Mouse (Mus musculus) limb, embryonic 11.5 days (tissue): ENCODE results near the gene Bicral. TPM values are rescaled to one million over a fixed set of nuclear protein-coding genes. Genes with fewer than 3 reads are reported as not detected.

Experiments
- ATAC-seq: fragments of 200-750 bp; cut with Nextera tagmentation; 2 replicates; pipeline ENCODE4 v1.8.0; 2017; ENCODE audit warnings: low read depth; ENCODE audit not compliant: insufficient number of reproducible peaks, low FRiP score, low TSS enrichment
- DNase-seq: peaks from one replicate; pipeline ENCODE4 v3.0.0-alpha.2; 2015; ENCODE audit warnings: low spot score
- H3K27ac ChIP-seq: fragments of 300-500 bp; sonication (generic); replicated peaks from 2 replicates; pipeline ENCODE4 v1.5.1; 2014; ENCODE audit warnings: low read depth, mild to moderate bottlenecking, low read length
- H3K27me3 ChIP-seq: fragments of 300-500 bp; sonication (generic); 2 replicates; pipeline ENCODE4 v1.6.1; 2014; ENCODE audit warnings: mild to moderate bottlenecking, low read length, mixed read lengths; ENCODE audit not compliant: control insufficient read depth, insufficient read depth
- H3K36me3 ChIP-seq: fragments of 300-500 bp; sonication (generic); 2 replicates; pipeline ENCODE4 v1.6.1; 2014; ENCODE audit warnings: mild to moderate bottlenecking, low read length, moderate library complexity, mixed read lengths; ENCODE audit not compliant: control insufficient read depth, insufficient read depth
- H3K4me1 ChIP-seq: fragments of 300-500 bp; sonication (generic); 2 replicates; pipeline ENCODE4 v1.6.1; 2014; ENCODE audit warnings: low read length, mixed read lengths; ENCODE audit not compliant: control insufficient read depth, insufficient read depth
- H3K4me2 ChIP-seq: fragments of 300-500 bp; sonication (generic); 2 replicates; pipeline ENCODE4 v1.6.1; 2014; ENCODE audit warnings: low read depth, mild to moderate bottlenecking, moderate library complexity; ENCODE audit not compliant: severe bottlenecking
- H3K4me3 ChIP-seq: fragments of 300-500 bp; sonication (generic); 2 replicates; pipeline ENCODE4 v1.5.1; 2014; ENCODE audit warnings: low read depth, low read length
- H3K9ac ChIP-seq: fragments of 300-500 bp; sonication (generic); 2 replicates; pipeline ENCODE4 v1.6.1; 2014; ENCODE audit warnings: mild to moderate bottlenecking, low read length
- H3K9me3 ChIP-seq: fragments of 300-500 bp; sonication (generic); 2 replicates; pipeline ENCODE4 v1.6.1; 2016; ENCODE audit warnings: low read length; ENCODE audit not compliant: control insufficient read depth
- WGBS: fragments of 180-500 bp; shearing (Covaris S2); extraction: QIAGEN DNeasy Blood & Tissue Kit; methylation state at CpG from one replicate; pipeline ENCODE4 v1.1.7; 2014; 5-methylcytosine and 5-hydroxymethylcytosine counted together
- polyA plus RNA-seq: library from polyadenylated mRNA; unstranded; fragments of >200 nt; fragmentation: Nextera tagmentation; extraction: Ambion mirVana; gene quantifications from 2 replicates; pipeline ENCODE4 v1.2.1, GENCODE M21; 2014

Bicral gene
- polyA plus RNA-seq, 1 experiment from 2014 or later = 4.6 TPM

DNA sequence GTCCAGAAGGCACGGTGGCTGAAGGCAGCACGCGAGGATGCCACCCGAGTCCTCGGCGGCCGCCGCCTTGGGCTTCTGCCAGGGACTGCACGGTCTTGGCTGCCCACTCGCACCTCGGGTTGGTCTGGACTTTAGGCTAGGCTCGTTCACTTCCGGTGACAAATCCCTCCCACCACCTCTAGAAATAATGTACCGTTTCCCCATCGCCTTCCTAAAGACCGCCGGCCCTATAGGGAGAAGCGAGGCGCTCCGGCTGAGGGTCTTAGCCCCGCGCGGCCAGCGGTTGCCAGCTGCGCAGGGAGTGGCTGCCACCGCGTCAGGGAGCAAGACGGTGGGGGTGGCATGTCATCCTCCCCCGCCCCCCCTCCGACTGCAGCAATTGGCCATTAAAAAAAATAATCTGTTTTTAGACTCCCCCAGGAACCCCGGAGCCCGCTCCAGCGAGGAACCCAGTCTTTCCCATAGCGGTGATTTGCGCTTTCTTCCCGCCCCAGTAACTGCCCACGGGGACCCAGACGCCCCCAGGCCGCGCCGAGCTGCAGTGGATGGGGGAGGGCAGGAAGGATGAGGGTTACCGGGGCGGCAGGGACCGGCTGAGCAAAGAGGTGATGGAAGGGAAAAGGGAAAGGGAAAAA lies 31.3 kb upstream of the Bicral start:
- Histone ChIP-seq H3K36me3 (peaks cover 7% of the 10 kb centered on the region; the same call in 1 of the 2 replicates), H3K9me3 (no peaks in the 10 kb centered on the region), H3K27me3 (no peaks in the 10 kb centered on the region), H3K4me2 (peak overlapping the region; percentile 88), H3K9ac (peak overlapping the region; percentile 76), H3K4me1 (peaks cover 23% of the 10 kb centered on the region), H3K4me3 (peak overlapping the region; percentile 92), H3K27ac (peak overlapping the region; percentile 97)
- WGBS = under 1% methylated on average over 44 of the region's 44 CpGs
- DNase-seq (peak; percentile 80), ATAC-seq (peak; percentile 75)

- peak overlapping the region; percentile 97 for H3K27ac ChIP-seq
- no peaks in the 10 kb centered on the region for H3K27me3 ChIP-seq
- DNase-seq (peak; percentile 55), ATAC-seq (no peak)
- no peaks in the 10 kb centered on the region for H3K9me3 ChIP-seq
- H3K9ac ChIP-seq = no peak overlapping the region; the same call in 1 of the 2 replicates
- peaks cover 4% of the 10 kb centered on the region; the same call in 1 of the 2 replicates for H3K36me3 ChIP-seq
- peaks cover 23% of the 10 kb centered on the region for H3K4me1 ChIP-seq
- peak overlapping the region; percentile 92 for H3K4me3 ChIP-seq
- WGBS = 33% methylated on average over 16 of the region's 16 CpGs
- H3K4me2 ChIP-seq = peak overlapping the region; percentile 88
Observed at GRCm38 (mm10) chr17:46888511-46889212, 30.4 kb upstream of the Bicral start.

- Histone ChIP-seq H3K9ac (no peak overlapping the region), H3K4me1 (0 out of 2 replicates have a peak, but pooled peaks cover 3% of the 10 kb centered on the region), H3K4me3 (no peak overlapping the region), H3K27me3 (no peaks in the 10 kb centered on the region), H3K27ac (no peak overlapping the region), H3K4me2 (no peak overlapping the region), H3K36me3 (no peaks in the 10 kb centered on the region), H3K9me3 (no peaks in the 10 kb centered on the region)
- ATAC-seq = no peak
- WGBS = 47% methylated on average over 17 of the region's 17 CpGs
- DNase-seq = no peak
Observed at GRCm38 (mm10) chr17:46885910-46886643, 27.8 kb upstream of the Bicral start.

GRCm38 (mm10) chr17:46885218-46885909 lies 27.1 kb upstream of the Bicral start:
- 84% methylated on average over 11 of the region's 11 CpGs for WGBS
- no peak for ATAC-seq
- H3K4me1 ChIP-seq = 0 out of 2 replicates have a peak, but pooled peaks cover 3% of the 10 kb centered on the region
- no peak overlapping the region for H3K4me3 ChIP-seq
- H3K9ac ChIP-seq = no peak overlapping the region
- H3K4me2 ChIP-seq = no peak overlapping the region
- no peaks in the 10 kb centered on the region for H3K36me3 ChIP-seq
- no peaks in the 10 kb centered on the region for H3K9me3 ChIP-seq
- no peaks in the 10 kb centered on the region for H3K27me3 ChIP-seq
- DNase-seq = no peak
- no peak overlapping the region for H3K27ac ChIP-seq

DNA sequence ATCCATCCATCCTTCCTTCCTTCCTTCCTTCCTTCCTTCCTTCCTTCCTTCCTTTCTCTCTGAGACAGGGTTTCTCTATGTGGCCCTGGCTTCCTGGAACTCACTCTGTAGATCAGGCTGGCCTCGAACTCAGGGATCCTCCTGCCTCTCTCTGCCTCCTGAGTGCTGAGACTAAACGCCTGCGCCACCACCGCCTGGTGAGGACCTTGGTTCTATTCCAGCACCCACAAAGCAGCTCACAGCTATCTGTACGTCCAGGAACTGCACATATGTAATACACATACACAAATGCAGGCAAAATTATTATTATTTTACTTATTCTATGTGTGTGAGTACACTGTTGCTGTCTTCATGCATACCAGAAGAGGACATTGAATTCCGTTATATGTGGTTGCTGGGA lies 26.5 kb upstream of the Bicral start:
- Histone ChIP-seq H3K9me3 (no peaks in the 10 kb centered on the region), H3K4me1 (0 out of 2 replicates have a peak, but pooled peaks cover 3% of the 10 kb centered on the region), H3K27me3 (no peaks in the 10 kb centered on the region), H3K9ac (no peak overlapping the region), H3K4me3 (no peak overlapping the region), H3K36me3 (no peaks in the 10 kb centered on the region), H3K4me2 (no peak overlapping the region), H3K27ac (no peak overlapping the region)
- DNase-seq (no peak), ATAC-seq (no peak)
- WGBS = 96% methylated on average over 6 of the region's 6 CpGs

DNA sequence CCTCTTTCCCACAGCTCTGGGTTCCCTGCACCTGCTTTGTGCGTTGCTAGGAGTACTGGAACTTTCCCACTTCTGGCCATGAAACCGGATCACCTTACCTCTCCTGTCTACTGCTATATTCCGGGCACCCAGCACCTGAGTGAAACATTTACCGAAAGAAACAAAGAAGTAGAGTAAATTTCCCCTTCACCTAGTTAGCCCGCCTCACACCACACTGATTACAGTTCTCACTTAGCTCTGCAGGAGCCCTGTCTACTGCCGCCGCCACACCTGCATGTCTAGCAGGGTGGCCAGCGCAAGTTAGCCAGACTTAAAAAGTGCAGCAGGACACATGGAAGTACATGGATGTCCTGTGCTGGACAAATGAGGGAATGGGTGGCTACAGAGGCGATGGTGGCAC lies 24.8 kb upstream of the Bicral start:
- ATAC-seq = no peak

DNA sequence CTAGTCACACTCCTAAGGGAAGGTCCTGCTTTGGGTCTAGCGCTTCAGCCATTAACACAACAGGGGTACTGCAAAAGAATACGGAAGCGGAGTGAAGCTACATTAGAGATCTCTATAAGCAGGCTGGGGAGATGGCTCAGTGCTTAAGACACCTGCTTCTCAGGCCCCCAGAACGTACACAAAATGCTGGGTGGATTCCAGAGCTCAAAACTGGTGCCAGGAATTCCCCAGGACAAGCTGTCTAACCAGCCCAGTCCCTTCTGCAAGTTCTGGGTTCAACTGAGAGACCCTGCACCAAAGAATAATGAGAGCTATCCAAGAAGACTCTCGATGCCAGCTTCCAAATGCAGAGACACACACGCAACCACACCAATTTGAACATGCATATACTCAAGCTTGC lies 23.4 kb upstream of the Bicral start:
- H3K4me2 ChIP-seq = no peak overlapping the region
- H3K9me3 ChIP-seq = no peaks in the 10 kb centered on the region
- no peak for DNase-seq
- 87% methylated on average over 6 of the region's 6 CpGs for WGBS
- no peak overlapping the region for H3K4me3 ChIP-seq
- H3K9ac ChIP-seq = no peak overlapping the region
- no peaks in the 10 kb centered on the region for H3K4me1 ChIP-seq
- no peak for ATAC-seq
- H3K36me3 ChIP-seq = no peaks in the 10 kb centered on the region
- H3K27ac ChIP-seq = no peak overlapping the region
- H3K27me3 ChIP-seq = no peaks in the 10 kb centered on the region

More for the DNA sequence above, 24.8 kb upstream of the Bicral start:
- no peaks in the 10 kb centered on the region for H3K36me3 ChIP-seq
- 87% methylated on average over 9 of the region's 9 CpGs for WGBS
- no peaks in the 10 kb centered on the region for H3K9me3 ChIP-seq
- DNase-seq = no peak
- H3K27ac ChIP-seq = no peak overlapping the region
- H3K4me2 ChIP-seq = no peak overlapping the region
- H3K9ac ChIP-seq = no peak overlapping the region
- H3K4me3 ChIP-seq = no peak overlapping the region
- H3K4me1 ChIP-seq = no peaks in the 10 kb centered on the region
- H3K27me3 ChIP-seq = no peaks in the 10 kb centered on the region

DNA sequence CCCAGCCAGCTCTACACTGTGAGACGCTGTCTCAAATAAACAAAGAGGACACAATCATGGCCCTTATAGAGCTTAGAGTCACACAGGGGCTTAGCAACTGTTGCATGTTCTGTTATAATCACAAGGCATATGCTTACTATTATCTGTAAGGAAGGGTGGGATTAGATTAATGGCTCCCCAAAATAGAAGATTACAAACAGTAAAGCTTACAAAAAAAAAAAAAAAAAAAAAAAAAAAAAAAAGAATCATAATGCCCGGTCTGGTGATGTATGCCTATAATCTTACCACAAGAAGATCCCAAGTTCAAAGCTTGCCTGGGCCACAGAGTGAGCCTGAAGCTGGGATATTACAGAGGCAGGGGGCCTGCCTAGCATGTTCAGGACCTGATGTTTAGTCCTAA lies 22.0 kb upstream of the Bicral start:
- Histone ChIP-seq H3K4me2 (no peak overlapping the region), H3K27ac (no peak overlapping the region), H3K9me3 (no peaks in the 10 kb centered on the region), H3K4me3 (no peak overlapping the region), H3K9ac (no peak overlapping the region), H3K36me3 (no peaks in the 10 kb centered on the region), H3K27me3 (no peaks in the 10 kb centered on the region), H3K4me1 (no peaks in the 10 kb centered on the region)
- ATAC-seq = no peak
- WGBS = 87% methylated on average over 2 of the region's 2 CpGs
- no peak for DNase-seq
